Mouse (Mus musculus): ENCODE measurements around the gene Ly6g6f.

DNA sequence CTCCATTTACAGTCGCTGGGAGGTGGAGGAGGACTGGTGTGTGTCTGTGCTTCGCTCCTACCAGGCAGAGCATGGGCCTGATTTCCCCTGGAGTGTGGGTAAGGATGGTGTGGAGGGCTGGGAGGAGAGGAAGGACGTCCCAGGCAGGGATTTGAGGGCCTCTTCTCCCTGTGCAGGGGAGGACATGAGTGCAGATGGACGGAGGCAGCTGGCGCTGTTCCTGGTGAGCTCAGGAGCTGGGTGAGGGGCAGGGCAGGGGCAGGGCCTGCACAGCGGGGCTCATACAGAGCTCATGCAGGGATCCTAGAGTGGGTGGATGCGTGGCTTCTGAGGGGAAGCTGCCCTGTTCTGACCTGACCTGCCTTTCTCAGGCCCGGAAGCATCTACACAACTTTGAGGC lies 16.9 kb upstream of the Ly6g6f start:
- TF ChIP-seq POLR2A (IDR thresholded peaks at IDR 0.05; ENCODE audit: low read depth, low read length) (no peak), CTCF (IDR thresholded peaks at IDR 0.05; ENCODE audit: extremely low read depth, insufficient read depth, insufficient read length, insufficient replicate concordance) (no peak)
